Mouse (Mus musculus) embryonic fibroblast, embryonic 13.5 days (primary cell): ENCODE measurements around the gene Adam12.

Experiments used
- CTCF ChIP-seq: IDR thresholded peaks from 2 replicates; pipeline ENCODE4 v1.5.1; 2011; ENCODE audit warnings: mild to moderate bottlenecking, control low read depth, low read length, moderate library complexity, borderline replicate concordance; ENCODE audit not compliant: insufficient read depth
- POLR2A ChIP-seq: IDR thresholded peaks from 2 replicates; pipeline ENCODE4 v1.6.1; 2011; ENCODE audit warnings: low read depth, mild to moderate bottlenecking, control low read depth, low read length, moderate library complexity

DNA sequence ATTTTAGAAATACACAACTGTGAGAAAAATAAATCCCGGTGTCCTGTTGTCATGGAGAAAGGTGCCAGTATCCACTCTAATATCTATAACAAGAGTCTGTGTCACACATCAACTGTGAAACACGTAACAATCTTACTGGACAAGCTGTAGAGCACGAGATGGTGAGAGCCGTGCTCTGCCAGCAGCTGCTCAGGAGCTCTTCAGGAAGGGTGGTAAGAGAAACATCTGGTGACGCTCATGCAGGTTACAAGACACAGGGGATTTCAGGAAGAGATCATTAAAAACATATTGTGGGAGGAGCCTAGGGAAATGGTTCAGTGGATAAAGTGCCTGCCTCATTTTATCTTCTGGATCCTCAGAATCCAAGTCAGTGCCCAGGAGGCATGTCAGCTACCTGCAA, 158.9 kb downstream of the Adam12 start:
- TF ChIP-seq CTCF (no peak), POLR2A (no peak)
